Mouse (Mus musculus): Measurements from ENCODE around the gene Aldh4a1. TPM values are rescaled to one million over a fixed set of nuclear protein-coding genes. Genes with fewer than 3 reads are reported as not detected.

Aldh4a1 gene
- polyA plus RNA-seq, 1 experiment = 26.5 TPM

- no peak for DNase-seq (ENCODE audit: low spot score)
Observed at GRCm38 (mm10) chr4:139590446-139590845, 32.2 kb upstream of the Aldh4a1 start.

- no peak for DNase-seq (ENCODE audit: low spot score)
Observed at GRCm38 (mm10) chr4:139592895-139593294, 29.8 kb upstream of the Aldh4a1 start.

- no peak for DNase-seq (ENCODE audit: low spot score)
Observed at GRCm38 (mm10) chr4:139593383-139593782, 29.3 kb upstream of the Aldh4a1 start.

- DNase-seq (ENCODE audit: low spot score) = no peak
Observed at GRCm38 (mm10) chr4:139594062-139594461, 28.6 kb upstream of the Aldh4a1 start.

DNA sequence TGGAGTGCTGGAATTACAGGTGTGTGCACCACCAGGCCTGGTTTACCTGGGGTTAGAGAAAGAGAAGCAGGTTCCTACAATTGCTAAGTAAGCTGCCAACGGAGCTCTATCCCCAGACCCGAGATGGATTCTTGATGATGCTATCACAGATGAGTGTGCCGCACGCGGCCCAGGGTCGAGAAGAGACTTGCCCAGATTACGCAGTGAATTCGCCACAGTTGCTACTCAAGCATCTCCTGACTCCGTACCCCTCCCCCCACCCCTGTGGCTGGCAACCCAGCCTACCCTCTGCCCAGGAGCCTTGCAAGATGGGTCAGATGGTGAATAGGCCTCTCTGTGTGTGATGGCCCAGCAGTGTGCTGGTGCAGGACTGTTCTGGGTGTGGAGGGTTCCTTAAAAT lies 26.0 kb upstream of the Aldh4a1 start:
- DNase-seq (ENCODE audit: low spot score) = no peak

DNA sequence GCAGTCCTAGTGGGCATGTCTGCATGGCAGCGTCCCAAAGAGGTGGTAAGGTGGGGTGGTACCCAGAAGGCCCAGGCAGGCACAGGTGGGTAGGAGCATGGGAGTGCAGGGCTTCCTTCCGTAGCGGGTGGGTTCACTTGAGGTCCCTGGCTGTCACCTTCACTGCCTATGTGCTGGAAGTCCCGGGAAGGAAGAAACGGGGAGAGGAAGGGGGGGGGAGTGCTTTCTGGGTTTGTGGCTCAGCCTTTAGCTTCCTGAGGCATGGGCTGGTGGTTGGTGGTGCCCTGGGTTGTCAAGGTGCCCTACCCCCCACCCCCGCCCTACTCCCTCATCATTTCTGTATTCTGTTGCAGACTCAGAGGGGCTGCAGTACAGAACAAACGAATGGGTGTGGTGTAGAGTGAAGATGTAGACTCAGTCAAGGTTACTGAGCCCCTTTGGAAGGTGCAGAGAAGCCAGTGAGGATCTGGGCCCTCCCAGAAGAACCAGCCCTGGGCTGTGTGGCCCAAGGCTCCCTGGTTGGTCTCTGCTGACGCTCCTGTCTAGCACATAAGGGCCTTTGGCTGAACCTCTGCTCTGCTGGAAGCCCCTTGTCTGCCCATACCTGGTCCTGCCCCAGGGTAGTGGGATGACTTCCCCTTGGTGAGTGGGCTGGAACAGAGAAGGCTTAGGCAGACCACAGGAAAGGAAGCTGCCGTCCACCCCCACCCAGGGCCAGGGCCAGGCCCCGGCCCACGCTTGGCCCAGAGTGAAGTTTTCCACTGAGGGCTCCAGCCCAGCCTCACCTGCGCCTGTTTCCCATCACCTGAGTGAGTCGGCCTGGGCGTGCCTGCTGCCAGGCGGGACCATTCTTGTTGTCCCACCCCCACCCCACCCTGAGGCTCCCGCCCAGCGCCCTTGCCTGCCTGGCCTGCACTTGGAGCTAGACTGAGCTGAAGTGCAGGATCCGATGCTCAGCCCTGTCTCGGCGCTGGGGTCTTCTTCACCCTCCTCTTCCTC lies 25.1 kb upstream of the Aldh4a1 start:
- DNase-seq (ENCODE audit: low spot score) = no peak

DNA sequence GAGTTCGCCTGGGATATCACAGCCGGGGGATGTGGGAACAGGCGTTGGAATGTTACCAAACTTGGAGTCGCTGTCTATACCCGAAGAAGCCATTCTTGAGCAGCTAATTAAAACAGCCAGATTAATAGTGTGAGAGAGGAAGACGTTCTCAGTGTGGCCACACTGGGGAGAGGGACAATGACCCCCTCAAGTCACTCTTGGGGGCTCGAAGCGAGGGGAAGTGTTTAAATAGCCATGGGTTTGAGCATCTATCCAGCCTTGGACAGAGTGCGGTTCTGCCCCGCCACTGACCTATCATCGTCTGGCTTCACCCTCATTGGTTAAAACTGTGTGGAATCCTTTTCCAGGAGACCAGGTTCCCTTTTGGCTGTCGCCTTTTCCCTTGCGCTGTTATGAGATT lies 24.3 kb upstream of the Aldh4a1 start:
- no peak for DNase-seq (ENCODE audit: low spot score)

- DNase-seq (ENCODE audit: low spot score) = peak; percentile 49
Observed at GRCm38 (mm10) chr4:139598950-139599518, 23.6 kb upstream of the Aldh4a1 start.

DNA sequence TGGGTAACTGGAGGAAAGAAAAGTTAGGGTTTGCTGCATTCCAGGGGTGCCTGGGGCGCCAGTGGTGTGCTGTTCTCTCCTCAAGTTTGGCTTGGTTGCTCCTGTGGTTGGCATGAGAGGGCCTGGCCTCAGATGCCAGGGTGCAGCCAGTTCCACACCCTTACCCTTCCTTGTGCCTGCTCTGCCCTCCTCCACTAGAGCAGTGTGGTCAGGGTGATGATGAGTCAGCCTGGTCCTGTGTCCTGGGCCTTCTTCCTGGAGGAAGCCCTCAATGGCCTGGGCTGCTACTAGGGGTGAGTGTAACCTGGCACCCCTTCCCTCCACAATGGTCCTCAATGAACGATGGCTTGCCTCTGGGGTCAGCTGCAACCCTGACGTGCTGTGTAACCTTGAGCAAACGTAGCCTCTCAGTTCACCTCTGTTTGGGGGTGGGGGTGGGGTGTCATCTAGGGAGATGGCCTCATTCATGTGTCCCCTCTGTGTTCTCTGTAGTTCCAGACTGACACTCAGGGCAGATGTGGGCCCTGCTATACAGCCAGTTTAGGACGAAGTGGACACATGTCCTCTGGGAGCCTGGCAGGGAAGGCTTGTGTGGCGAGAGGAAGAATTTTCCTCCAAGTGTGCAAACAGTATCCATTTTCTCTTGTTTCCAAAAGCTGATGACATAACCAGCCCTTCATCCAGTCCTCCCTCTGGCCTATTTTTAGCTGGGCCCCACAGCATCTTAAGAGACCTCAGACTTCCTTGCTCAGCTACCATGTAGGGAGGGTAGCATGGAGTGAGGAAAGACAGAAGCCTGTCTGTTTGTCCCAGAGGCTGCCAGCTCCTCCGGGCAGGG lies 20.9 kb upstream of the Aldh4a1 start:
- DNase-seq (ENCODE audit: low spot score) = no peak

GRCm38 (mm10) chr4:139602357-139603244 lies 20.1 kb upstream of the Aldh4a1 start, which contains the start of gene Gm21969:
TSS of gene Gm21969 (plus strand) at chr4:139603186.
- no peak for DNase-seq (ENCODE audit: low spot score)

GRCm38 (mm10) chr4:139605216-139605615 lies 17.4 kb upstream of the Aldh4a1 start:
- DNase-seq (ENCODE audit: low spot score) = no peak

DNA sequence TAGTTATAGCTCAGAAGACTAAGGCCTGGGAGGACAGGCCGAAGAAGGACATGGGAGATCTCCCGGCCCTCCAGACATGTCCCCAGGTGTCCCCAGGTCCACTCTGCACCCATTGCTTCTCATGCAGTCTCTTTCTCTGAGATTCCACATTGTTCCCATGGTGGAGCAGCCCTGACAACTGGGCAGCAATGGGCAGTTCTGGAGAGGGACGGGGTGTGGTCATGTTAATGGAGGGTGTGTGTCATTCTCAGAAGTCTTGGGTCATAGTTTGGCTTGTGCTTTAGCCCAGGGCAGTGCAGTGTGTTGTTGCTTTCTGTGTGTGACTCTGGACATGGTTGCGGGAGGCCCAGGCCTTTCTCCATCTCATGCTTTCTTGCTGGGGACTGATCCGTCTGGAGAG lies 15.9 kb upstream of the Aldh4a1 start:
- no peak for DNase-seq (ENCODE audit: low spot score)

- no peak for DNase-seq (ENCODE audit: low spot score)
Observed at GRCm38 (mm10) chr4:139608975-139609374, 13.7 kb upstream of the Aldh4a1 start.

DNA sequence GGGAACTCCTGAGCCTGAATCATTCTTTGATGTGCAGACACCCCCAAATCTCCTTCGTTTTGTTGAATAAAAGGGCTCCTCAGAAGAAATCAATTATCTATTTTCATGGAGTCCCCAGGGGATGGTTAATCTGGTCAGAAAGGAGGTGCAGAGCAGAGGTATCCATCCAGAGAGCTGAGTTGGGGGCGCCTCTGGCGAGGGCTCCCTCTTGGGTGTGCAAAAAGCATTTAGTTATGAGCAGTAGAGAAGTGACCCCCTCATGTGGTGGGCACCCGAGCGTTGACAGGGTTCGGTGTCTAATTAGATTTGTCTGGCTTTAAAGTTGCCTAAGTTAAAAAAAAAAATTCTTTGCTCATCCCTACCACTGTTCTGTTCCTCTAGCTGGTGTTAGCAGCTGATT lies 11.7 kb upstream of the Aldh4a1 start:
- DNase-seq (ENCODE audit: low spot score) = no peak

DNA sequence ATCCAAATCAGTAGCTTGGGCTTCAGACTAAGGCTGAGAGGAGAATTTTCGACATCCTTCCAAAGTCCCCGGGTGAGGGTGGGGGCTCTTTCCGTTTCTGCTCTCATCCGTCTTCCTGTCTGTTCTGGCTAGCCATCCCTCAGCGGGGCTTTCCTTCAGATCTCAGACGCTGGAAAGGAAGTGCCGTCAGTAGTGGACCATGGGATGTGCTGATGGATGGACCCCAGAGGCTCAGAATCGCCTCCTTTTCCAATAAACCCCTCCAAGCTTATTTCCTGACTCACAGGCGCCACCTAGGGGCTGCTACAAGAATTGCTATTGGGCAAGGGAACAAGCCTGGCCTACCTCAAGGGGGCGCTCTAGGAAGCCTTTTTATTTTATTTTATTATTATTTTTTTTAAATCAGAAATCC lies 11.1 kb upstream of the Aldh4a1 start:
- peak; percentile 75 for DNase-seq (ENCODE audit: low spot score)

DNA sequence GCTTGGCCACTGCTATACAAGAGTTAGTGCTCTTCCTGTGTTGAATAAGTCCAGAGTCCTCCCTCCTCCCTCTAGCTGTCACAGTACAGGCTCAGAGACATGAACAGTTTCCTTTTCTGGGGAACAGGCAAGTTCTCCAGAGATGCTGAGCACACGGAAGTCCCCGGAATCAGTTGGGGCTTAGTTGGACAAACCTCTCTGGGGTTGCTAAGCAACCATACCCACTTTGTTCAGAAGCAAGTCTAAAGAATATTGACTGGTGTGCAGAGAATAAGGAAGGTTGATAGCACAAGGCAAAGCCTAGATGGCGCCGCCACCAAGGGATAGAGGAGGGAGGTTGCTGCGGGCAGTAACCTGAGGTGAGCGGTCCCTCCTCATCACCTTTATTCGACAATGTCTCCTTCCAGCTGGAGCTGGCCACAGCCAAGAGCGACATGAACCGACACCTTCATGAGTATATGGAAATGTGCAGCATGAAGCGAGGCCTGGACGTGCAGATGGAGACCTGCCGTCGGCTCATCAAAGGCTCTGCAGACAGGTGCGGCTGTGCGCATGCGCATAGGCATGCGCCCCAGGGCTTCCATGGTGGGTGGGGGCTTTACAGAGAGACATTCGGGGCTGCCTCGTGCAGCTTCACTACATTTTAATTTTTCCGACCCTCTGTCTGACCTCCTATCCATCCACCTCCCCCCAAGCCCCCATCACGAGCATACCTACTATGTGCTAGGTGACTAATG lies 8.0 kb upstream of the Aldh4a1 start:
- no peak for DNase-seq (ENCODE audit: low spot score)

- DNase-seq (ENCODE audit: low spot score) = no peak
Observed at GRCm38 (mm10) chr4:139616276-139617000, 6.2 kb upstream of the Aldh4a1 start.

GRCm38 (mm10) chr4:139617001-139617364 lies 5.7 kb upstream of the Aldh4a1 start:
- no peak for DNase-seq (ENCODE audit: low spot score)

DNA sequence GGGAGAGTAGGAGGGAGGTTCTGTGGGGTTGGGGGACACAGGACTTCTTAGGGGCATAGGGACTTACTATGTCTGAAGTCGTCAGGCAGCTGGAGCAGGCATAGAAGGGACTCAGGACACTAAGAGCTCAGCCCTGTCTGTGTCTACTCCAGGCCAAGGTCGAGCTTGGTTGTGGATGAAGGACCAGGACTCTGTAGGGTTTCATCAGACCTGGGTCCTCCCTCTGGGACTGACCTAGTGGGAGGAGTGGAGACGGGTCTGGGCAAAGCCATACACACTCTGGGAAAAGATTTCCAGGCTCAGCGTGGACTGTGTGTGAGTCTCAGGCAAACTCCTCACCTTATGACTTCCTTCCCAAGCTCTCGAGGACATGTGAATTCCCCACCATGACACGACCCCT lies 2.9 kb upstream of the Aldh4a1 start:
- DNase-seq (ENCODE audit: low spot score) = no peak

All from urinary bladder, adult 2 months (tissue).